Mouse (Mus musculus) cerebellum, adult 9-11 months (tissue): ENCODE measurements at regions not wholly inside any gene's neighbourhood (a gene's known extent, or its start where the extent isn't known, plus 50 kb on each side); places are given as distances from the start of the nearest gene placed in this dataset.
"Not testable (repeated sequence)": the region's sequence is repeated elsewhere in the genome, so short reads cannot be mapped to it uniquely, and the experiment has no call there.

ENCODE experiments used
- DNase-seq: peaks from one replicate; pipeline ENCODE4 v3.0.0; 2022

DNA sequence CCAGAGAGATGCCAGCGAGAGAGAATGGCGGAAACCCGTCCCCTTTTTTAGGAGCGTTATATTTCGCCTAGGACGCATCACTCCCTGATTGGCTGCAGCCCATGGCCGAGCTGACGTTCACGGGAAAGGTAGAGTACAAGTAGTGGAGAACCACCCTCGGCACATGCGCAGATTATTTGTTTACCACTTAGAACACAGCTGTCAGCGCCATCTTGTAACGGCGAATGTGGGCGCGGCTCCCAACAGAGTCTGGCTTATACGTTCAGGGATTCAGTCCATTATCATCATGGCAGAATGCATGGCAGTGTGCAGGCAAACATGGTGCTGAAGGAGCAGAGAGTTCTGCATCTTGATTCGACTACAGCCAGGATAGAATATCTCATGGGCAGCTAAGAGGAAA, 339.8 kb upstream of the Glra2 start:
- DNase-seq: peak; percentile 2

DNA sequence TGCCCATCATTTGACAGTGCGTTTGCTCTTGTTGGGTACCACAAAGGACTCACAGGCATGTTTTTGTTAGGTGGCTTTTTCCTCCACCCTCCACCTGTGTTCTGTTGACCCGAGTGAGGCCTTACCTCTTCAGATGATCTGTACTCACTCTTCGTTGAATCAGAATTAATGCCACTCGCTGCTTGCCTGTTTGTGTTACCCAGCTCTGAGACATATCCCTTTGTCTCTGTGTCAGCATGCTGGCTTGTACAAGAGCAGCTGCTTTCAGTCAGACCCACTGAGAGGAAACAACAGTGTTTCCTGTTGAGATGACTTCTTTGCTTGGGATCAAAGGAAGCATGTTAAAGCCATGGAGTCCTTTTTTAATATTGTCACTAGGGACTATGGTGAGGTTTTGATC, 304.0 kb upstream of the Glra2 start:
- DNase-seq: no peak

DNA sequence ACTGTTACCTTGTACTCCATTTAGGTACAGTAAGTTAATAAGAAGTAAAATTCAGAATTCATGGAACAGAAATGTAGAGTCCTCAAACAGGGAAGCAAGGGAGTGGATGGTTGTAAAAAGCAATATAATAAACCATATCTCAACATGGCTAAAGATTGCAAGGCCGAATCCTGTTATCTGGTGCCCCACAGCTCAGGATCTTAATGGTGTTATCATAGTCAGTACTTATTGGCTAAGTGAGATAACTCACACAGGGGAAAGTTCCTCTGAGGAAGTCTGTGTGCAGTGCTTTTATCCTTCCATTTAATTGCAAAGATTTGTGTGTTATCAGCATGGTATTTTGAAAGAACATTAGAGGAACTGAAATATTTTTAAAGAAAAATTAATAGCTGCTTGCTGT, 288.9 kb upstream of the Glra2 start:
- no peak for DNase-seq

DNA sequence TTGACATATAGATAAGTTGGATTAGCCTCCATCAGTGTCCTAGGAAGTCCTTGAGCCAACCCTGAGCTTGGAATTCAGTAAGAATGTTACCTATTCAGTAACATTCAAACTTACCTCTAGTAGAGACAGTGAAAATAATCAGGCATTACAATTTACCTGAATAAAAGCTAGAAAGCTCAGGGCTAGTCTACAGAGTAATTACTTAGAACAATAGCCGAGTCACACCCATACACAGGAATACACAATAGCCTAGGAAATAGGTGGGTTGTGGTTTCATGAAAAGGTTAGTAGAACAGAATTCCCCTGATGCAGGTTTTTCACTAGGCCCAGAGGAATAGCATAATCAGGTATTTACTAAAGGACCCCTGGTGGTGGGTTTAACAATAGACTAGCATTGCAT, 273.6 kb upstream of the Glra2 start:
- DNase-seq: not testable (repeated sequence)
